Mouse (Mus musculus) olfactory bulb, adult 2 months (tissue): Measurements from ENCODE around the gene Pnmt. TPM values are rescaled to one million over a fixed set of nuclear protein-coding genes. Genes with fewer than 3 reads are reported as not detected.
A peak's percentile ranks its signal among the peaks of the same experiment; 100 is the strongest.

Experiments used
- H3K27ac ChIP-seq: fragments of 200-500 bp; 2 replicates; pipeline ENCODE4 v1.5.1; 2012; ENCODE audit warnings: low read depth, low read length; ENCODE audit not compliant: insufficient read depth
- H3K4me1 ChIP-seq: fragments of 200-500 bp; 2 replicates; pipeline ENCODE4 v1.6.1; 2012; ENCODE audit warnings: low read length; ENCODE audit not compliant: control insufficient read depth, insufficient read depth
- H3K4me3 ChIP-seq: fragments of 200-500 bp; 2 replicates; pipeline ENCODE4 v1.5.1; 2012; ENCODE audit warnings: mild to moderate bottlenecking, low read depth, low read length, moderate library complexity; ENCODE audit not compliant: insufficient read depth
- CTCF ChIP-seq: fragments of 200-500 bp; IDR thresholded peaks from 2 replicates; pipeline ENCODE4 v1.5.1; 2012; ENCODE audit warnings: low read depth, mild to moderate bottlenecking, low read length, moderate library complexity; ENCODE audit not compliant: insufficient read depth
- POLR2A ChIP-seq: fragments of 200-500 bp; IDR thresholded peaks from 2 replicates; pipeline ENCODE4 v1.6.1; 2012; ENCODE audit warnings: mild to moderate bottlenecking, low read depth, low read length, moderate library complexity; ENCODE audit not compliant: insufficient read depth
- WGBS: fragments of 180-500 bp; shearing (Covaris S2); methylation state at CpG from one replicate; pipeline ENCODE4 v1.1.7; 2018; 5-methylcytosine and 5-hydroxymethylcytosine counted together
- polyA plus RNA-seq: library from polyadenylated mRNA; stranded (reverse); fragments of >200 nt; gene quantifications from 2 replicates; pipeline ENCODE4 v1.2.4, GENCODE M21; 2012; ENCODE audit warnings: low replicate concordance; ENCODE audit not compliant: missing spikeins, insufficient read depth, insufficient read length

Pnmt gene
- polyA plus RNA-seq, result not detected in 2 replicates

DNA sequence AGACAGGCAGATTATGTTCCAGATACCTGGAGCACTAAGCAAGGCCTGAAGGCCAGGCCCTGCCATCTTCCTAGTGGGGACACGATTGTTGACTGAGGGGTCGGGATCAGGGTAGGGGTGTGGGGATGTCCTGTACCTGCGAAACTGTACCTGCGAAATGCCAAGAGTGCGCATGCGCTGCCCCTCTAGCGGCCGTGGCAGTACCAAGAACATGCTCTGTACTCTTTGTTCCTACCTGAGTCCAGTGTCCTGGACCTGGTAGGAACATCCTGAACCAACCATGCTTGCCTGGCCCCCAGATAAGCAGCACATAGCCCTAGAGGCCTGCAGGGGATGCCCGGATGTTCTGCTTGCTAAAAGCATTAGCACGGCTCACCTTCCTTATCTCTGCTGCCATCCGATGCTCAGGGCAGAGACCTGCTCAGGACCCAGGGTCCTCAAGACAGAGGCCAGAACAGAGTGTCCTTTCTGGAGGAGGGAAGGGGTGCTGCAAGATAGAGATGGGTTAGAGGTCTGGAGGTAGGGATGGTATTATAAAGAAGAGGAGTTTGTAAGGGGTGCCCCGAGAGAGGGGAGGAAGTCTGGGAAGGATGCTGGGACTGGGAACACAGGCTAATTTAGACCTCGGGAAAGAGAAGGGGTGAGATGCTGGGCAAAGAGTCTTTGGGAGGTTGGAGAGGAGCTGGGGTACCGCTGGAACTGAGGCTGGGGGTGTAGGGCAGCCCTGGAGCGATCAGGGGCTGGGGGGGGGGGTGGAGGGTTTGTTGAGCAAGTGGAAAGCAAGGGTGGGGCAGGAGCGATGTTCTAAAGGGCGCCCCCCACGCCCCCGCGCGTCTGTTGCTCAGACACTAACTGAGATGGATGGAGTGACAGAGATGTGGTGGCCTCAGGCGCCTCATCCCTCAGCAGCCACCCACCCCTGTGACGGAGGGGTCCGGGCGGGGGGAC, at the start of gene Pnmt:
TSS of gene Pnmt (plus strand) at position 813 of the 948 bp plus-strand sequence.
- H3K4me3 ChIP-seq, result no peak within 1 kb of the TSS
- WGBS, result 66% methylated on average over 25 of the region's 25 CpGs
- H3K27ac ChIP-seq, result no peak within 1 kb of the TSS
- TF ChIP-seq POLR2A (no peak), CTCF (no peak)
- peaks cover 29% of the 10 kb centered on the region for H3K4me1 ChIP-seq

DNA sequence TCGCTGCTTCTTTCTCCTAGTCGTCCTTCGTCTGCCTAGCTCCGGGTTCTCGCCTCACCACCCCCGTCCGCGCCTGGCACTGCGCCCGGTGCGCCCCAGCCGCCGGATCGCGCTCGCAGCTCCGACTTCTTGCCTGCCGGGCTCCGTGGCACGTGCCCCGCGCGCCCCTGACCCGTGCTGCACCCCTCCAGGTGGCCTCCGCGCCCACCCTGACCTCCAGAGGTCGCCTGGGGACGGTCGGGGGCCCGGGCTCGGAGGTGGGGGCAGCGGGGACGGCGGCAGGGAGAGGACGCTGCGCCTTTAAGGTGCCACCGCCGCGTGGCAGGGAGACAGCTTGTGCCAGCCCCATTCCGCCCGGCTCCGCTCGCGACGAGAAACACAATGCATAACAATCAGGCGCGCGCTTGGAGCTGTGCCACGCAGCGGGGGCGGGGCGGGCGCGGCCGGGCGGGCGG, 47.7 kb upstream of the Pnmt start:
- Histone ChIP-seq H3K4me1 (peaks cover 14% of the 10 kb centered on the region), H3K4me3 (peak overlapping the region; percentile 65), H3K27ac (no peak overlapping the region)
- TF ChIP-seq CTCF (no peak), POLR2A (no peak)
- under 1% methylated on average over 57 of the region's 57 CpGs for WGBS

DNA sequence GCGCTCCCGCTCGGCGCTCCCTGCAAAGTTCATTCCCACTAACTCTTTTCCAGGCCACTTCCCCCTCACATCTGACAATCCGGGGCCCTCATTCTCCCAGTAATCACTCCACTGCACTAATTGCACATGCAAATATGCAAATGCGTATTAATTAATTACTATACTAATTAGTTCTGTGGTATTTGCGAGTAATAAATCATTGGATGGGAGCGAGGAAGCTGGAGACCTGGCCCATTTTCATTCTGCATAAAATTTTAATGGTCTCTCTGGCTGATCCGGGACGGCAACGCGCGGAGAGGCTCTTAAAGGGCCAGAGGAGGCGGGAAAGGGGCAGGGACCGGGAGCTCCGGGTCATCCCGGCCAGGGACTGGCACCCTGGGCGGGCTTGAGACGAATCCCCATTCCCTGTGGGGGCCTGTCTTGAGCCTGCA, 47.2 kb upstream of the Pnmt start:
- no peak for TF ChIP-seq POLR2A
- TF ChIP-seq CTCF, result no peak
- Histone ChIP-seq H3K4me3 (peak overlapping the region; percentile 65), H3K27ac (no peak overlapping the region), H3K4me1 (peaks cover 11% of the 10 kb centered on the region)
- WGBS, result under 1% methylated on average over 19 of the region's 19 CpGs

DNA sequence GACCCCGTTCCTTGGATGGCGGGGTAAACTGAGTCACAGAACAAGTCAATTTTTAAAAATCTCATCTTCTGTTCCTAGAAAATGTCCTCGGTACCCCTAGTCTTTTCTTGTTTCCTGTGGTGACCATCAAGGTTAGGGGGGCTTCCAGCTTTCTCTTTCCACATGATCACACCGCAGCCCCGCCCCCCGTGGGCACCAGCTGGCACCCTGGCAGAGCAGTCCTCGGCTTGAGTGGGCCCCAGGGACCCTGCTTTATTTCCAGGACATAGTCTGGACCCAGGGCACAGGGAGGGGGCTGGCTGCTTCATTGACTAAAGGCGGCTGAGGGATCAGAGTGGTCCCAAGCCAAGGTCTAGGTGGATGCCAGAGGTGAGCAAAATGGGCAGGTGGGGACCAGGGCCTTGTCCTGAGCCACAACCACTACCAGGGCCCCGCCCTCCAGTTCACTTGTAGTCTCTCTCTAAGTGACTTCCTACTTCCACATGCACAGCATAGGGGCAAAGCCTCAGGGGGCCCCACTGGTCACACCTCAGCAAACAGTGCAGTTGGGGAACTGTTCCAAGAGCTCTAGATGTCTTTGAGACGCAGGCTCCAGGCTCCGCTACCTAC, 46.5 kb upstream of the Pnmt start:
- H3K4me3 ChIP-seq, result no peak overlapping the region
- TF ChIP-seq CTCF (no peak), POLR2A (no peak)
- H3K27ac ChIP-seq, result no peak overlapping the region
- whole genome bisulfite sequencing, result 36% methylated on average over 11 of the region's 11 CpGs
- peaks cover 9% of the 10 kb centered on the region for H3K4me1 ChIP-seq

DNA sequence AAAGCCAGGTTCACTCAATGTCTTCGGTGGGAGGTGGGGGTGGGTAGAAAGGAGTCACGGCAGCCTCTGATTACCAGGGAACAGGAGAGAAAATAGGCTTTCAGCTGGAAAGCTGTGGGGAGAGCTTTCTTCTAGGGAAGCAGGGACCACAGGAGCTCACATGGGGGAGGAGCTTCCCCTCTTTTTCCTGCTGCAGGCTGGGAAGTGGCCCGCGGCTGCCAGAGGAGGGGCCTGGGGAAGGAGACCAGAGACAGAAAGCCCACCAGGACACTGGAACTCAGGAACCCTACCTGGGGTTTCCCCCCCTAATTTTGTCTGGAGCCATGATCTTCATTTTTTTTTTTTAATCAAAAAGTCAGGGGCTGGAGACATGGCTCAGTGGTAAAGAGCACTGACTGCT, 45.7 kb upstream of the Pnmt start:
- H3K4me3 ChIP-seq, result no peak overlapping the region
- WGBS, result 33% methylated on average over 4 of the region's 4 CpGs
- TF ChIP-seq CTCF (no peak), POLR2A (no peak)
- H3K4me1 ChIP-seq, result peaks cover 11% of the 10 kb centered on the region
- no peak overlapping the region for H3K27ac ChIP-seq

DNA sequence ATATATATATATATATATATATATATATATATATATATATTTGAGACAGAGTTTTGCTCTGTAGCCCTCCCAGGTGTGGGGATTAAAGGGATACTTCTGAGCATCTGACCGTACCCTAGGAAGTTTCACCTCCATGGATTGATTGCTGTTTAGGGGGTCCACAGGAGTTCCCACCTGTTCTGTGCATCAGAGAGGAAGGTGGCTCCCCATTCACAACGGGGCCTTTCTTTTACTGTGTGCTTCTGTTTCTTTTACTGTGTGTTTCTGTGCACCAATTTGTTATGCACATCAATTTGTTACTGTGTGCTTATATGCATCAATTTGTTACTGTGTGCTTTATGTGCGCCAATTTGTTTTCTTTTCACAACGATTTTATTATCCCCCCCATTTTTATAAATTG, 45.1 kb upstream of the Pnmt start:
- TF ChIP-seq CTCF (no peak), POLR2A (no peak)
- Histone ChIP-seq H3K4me3 (no peak overlapping the region), H3K27ac (no peak overlapping the region), H3K4me1 (peaks cover 13% of the 10 kb centered on the region)
- WGBS, result 75% methylated on average over 4 of the region's 4 CpGs

DNA sequence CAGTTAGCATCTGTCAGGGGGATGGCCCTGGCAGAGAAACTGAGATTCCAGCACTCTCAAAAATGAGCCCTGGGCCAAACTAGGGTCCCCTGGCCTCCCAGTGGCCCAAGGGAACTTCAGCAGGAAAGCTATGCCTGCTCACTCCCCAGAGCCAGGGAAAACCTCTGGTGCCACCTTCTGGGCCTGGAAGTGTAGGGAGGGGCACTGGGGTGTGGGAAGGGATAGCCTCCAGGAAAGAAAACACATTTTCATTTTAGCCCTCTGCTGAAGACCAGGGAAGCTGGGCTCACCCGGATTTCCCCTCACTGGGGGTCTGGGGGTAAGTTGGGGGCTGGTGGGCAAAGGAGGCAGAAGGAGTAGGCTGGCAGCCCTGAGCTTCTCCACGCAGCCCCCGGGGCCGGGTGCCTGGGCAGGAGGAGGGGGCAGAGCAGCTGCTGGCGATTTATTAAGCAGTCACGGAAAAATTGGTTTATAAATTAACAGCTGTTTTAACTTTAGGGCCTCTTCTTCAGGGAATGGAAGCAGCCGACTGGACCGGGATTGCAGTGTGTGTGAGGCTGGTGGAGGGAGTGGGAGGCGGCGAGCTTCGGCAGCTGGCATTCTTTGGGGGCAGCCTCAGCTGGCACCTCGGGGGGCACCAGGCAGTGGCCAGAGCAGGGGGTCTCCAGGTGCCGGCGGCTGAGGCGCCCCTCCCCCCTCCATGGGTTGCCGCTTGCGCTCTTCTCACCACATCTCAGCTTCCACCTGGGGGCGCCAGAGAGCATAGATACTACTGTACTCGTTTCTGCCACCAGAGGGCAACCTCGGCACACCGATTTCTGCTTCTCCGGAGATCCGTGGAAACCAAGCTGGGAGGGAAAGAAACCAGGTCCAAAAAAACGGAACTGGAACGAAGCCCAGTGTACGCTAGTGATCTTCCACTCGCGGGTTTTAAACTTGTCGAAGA, 44.0 kb upstream of the Pnmt start:
- H3K27ac ChIP-seq, result no peak overlapping the region
- H3K4me3 ChIP-seq, result peak overlapping the region; percentile 41
- WGBS, result 2% methylated on average over 27 of the region's 29 CpGs

DNA sequence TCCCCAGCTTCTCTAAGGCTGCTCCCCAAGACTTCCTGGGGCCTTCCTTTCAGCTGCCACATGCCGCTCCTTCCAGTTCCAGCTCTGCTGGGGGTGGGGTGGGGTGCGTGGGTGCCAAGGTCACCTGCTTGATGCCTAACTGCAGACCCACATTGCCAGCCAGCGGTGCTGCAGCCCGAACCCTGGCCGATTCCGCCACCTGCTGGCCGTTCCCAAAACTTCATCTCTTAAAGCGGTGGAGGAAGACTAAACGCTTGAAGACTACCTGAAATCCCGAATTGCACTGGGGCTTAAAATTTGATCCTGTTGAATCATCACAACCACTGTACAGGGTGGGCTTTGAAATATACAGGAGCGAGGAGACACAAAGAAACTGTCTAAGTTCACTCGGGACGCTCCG, 41.0 kb upstream of the Pnmt start:
- H3K4me1 ChIP-seq, result peaks cover 31% of the 10 kb centered on the region
- WGBS, result under 1% methylated on average over 14 of the region's 14 CpGs
- no peak overlapping the region for H3K4me3 ChIP-seq

More for the DNA sequence above, 44.0 kb upstream of the Pnmt start:
- H3K4me1 ChIP-seq, result peaks cover 19% of the 10 kb centered on the region
- peak; percentile 100 for TF ChIP-seq CTCF
- TF ChIP-seq POLR2A, result no peak

More for the DNA sequence above, 41.0 kb upstream of the Pnmt start:
- TF ChIP-seq CTCF (peak; percentile 78), POLR2A (no peak)
- H3K27ac ChIP-seq, result no peak overlapping the region
